In the genomic region with DNA sequence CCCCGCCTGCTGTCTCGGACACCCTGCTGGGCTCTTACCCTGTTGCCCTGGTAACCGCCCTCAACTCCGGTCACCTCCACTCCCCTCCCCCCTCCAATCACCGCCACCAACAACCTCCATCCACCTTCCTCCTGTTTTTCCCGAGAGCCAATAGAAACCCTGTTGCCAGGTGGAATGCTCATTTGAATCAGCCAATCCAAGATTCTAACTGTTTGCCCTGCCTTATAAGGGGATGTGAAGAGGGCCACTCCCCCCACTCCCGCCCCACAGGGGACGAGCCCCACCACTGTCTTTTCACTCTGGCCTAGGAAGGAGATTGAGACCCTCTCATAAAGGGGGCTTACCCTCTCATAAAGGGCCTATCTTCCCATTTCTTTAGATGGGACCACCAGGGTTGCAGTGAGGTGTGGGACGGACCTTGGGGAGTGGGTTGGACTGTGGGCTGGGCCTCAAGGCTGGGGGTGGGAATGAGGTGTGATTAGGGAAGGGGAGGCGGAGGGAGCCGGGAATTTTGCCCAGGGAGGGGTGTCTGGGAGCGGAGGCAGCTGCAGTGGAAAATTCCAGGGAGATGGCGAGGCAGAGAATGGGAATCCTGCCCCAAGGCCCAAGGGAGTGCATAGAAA, we compare ENCODE assay signal across 8 mouse cellular contexts. TPM values are rescaled to one million over a fixed set of nuclear protein-coding genes. Genes with fewer than 3 reads are reported as not detected.
DNase-seq lines count a peak whose midpoint lies in the region; ATAC-seq and TF ChIP-seq lines count a peak whose summit lies in the region.

A gene (minus strand): TSS at position 409 of the 623 bp plus-strand sequence.

- no peaks in the 10 kb centered on the region for H3K36me3 ChIP-seq in G1E (replicated peaks)
- peaks cover 4% of the 10 kb centered on the region for H3K36me3 ChIP-seq in lung, embryonic 14.5 days (ENCODE audit: insufficient read depth)

- WGBS in lung, embryonic 14.5 days, result under 1% methylated on average over 13 of the region's 13 CpGs
- 2% methylated on average over 13 of the region's 13 CpGs for WGBS in olfactory bulb, adult 2 months

- no peak for TF ChIP-seq CTCF in G1E (IDR thresholded peaks at IDR 0.05; ENCODE audit: low read depth, low read length)
- TF ChIP-seq CTCF in lung, embryonic 14.5 days (IDR thresholded peaks at IDR 0.05; ENCODE audit: low read depth), result no peak
- no peak for TF ChIP-seq CTCF in olfactory bulb, adult 2 months (IDR thresholded peaks at IDR 0.05; ENCODE audit: insufficient read depth, low read depth, low read length)

- ATAC-seq in G1E (ENCODE audit: extremely low read depth, insufficient number of reproducible peaks, low FRiP score, poor library complexity, severe bottlenecking), result peak; percentile 67
- ATAC-seq in frontal cortex, adult (ENCODE audit: low TSS enrichment), result peak; percentile 60
- peak; percentile 49 to 51 for ATAC-seq in hematopoietic stem cell, adult 5-6 weeks (replicated peaks in 1 of 2; ENCODE audit: insufficient read depth in 1 of 2, low FRiP score in 2 of 2, low TSS enrichment in 1 of 2, low read depth in 1 of 2, poor library complexity in 2 of 2, severe bottlenecking in 2 of 2)
- ATAC-seq in lung, embryonic 14.5 days (ENCODE audit: insufficient read depth), result peak; percentile 85

- H3K4me1 ChIP-seq in G1E (ENCODE audit: insufficient read depth, low read depth, low read length), result peaks cover 41% of the 10 kb centered on the region
- H3K4me1 ChIP-seq in lung, embryonic 14.5 days (ENCODE audit: insufficient read depth), result peaks cover 27% of the 10 kb centered on the region
- H3K4me1 ChIP-seq in olfactory bulb, adult 2 months (ENCODE audit: control insufficient read depth, insufficient read depth, low read length), result peaks cover 33% of the 10 kb centered on the region

- peak; percentile 41; the same call in 1 of the 2 replicates for TF ChIP-seq POLR2A in olfactory bulb, adult 2 months (IDR thresholded peaks at IDR 0.05; ENCODE audit: insufficient read depth, low read depth, low read length)

- no peaks in the 10 kb centered on the region for H3K9me3 ChIP-seq in G1E (replicated peaks)
- no peaks in the 10 kb centered on the region for H3K9me3 ChIP-seq in lung, embryonic 14.5 days (ENCODE audit: low read depth, low read length)

- peak within 1 kb of the TSS; percentile 100 for H3K4me2 ChIP-seq in lung, embryonic 14.5 days

- no peak for DNase-seq in G1E (ENCODE audit: low spot score)
- peak; percentile 97 for DNase-seq in cerebellum, adult 8-10 months
- peak; percentile 91 to 96 for DNase-seq in layer of hippocampus, adult 8-10 months (ENCODE audit: low spot score in 2 of 2)
- DNase-seq in lung, embryonic 14.5 days, result peak; percentile 96
- DNase-seq in thymus, postnatal 36 days, result peak; percentile 56 to 73

- H3K9ac ChIP-seq in lung, embryonic 14.5 days, result peak within 1 kb of the TSS; percentile 23; the same call in 1 of the 2 replicates

- H3K4me3 ChIP-seq in G1E (ENCODE audit: low read depth, low read length), result no peak within 1 kb of the TSS
- peak within 1 kb of the TSS; percentile 23 for H3K4me3 ChIP-seq in lung, embryonic 14.5 days (ENCODE audit: low read depth, low read length)
- peak within 1 kb of the TSS; percentile 56 for H3K4me3 ChIP-seq in olfactory bulb, adult 2 months (ENCODE audit: insufficient read depth, low read depth, low read length)

- H3K27me3 ChIP-seq in G1E (ENCODE audit: insufficient read depth, low read length), result peaks cover 62% of the 10 kb centered on the region
- no peaks in the 10 kb centered on the region for H3K27me3 ChIP-seq in lung, embryonic 14.5 days (ENCODE audit: insufficient read depth, low read length)

- peak within 1 kb of the TSS; percentile 100 for H3K27ac ChIP-seq in lung, embryonic 14.5 days (ENCODE audit: low read depth)
- H3K27ac ChIP-seq in olfactory bulb, adult 2 months (ENCODE audit: insufficient read depth, low read depth, low read length), result peak within 1 kb of the TSS; percentile 100

RNA-seq across cellular contexts. Expression of the gene that starts here (rescaled TPM):
- total RNA-seq in G1E (2014; fragmentation: Nextera tagmentation) (5.6 and 6.3 TPM in 2 replicates), G1E (2017) (84.9 and 86.4 TPM in 2 replicates)
- polyA plus RNA-seq in G1E (2012), result 34.1 and 43.1 TPM in 2 replicates
- 121 and 123 TPM in 2 replicates for total RNA-seq in hematopoietic stem cell, adult 5-6 weeks (2017)
- total RNA-seq in layer of hippocampus, adult 8-10 months (2022), result 100 to 1,000 TPM; 881 to 936 (median 911) TPM
- 377 and 442 TPM in 2 replicates for polyA plus RNA-seq in lung, embryonic 14.5 days (2014; fragmentation: Nextera tagmentation; extraction: Ambion mirVana)
- not detected in 2 replicates for polyA plus RNA-seq in olfactory bulb, adult 2 months (2012; ENCODE audit: insufficient read depth, insufficient read length, low replicate concordance, missing spikeins)
